In the genomic region with DNA sequence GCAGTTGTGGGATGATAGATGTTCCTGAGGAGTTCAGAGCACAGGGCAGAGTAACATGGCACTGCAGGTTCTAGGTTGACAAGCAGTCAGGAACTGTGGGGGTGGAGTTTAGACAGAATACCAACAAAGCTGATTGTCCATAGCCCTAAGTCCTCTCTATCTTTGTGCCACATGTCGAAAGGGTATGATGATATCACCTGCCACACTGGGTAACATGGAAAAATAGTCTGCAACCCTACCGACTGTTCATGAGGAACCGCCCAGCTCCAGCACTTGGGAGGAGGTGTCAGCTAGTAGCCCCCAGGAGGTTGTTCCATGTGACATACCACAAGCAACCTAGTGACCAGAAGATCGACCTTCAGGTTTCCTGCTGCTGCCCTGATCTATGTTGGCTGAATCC, we compare ENCODE assay signal across 20 mouse cellular contexts. TPM values are rescaled to one million over a fixed set of nuclear protein-coding genes. Genes with fewer than 3 reads are reported as not detected.
"Had no signal": no experiment of that assay in that cellular context is flagged by ENCODE, and none has a peak within 500 bp of the region (broad histone marks: within the 10 kb centered on the region; RNA-seq: fewer than 3 reads in every experiment).

No protein-coding gene starts in this region.

- H3K9me3 ChIP-seq: liver, embryonic 15.5 days; midbrain, embryonic 10.5 days; midbrain, embryonic 13.5 days; neural tube, embryonic 13.5 days; stomach, embryonic 15.5 days had no signal

- H3K4me2 ChIP-seq: liver, embryonic 15.5 days; midbrain, embryonic 13.5 days; neural tube, embryonic 13.5 days; stomach, embryonic 15.5 days had no signal

- H3K27ac ChIP-seq: kidney, postnatal 0 days; left cerebral cortex, adult 2 months; liver, embryonic 15.5 days; midbrain, embryonic 10.5 days; midbrain, embryonic 13.5 days; neural tube, embryonic 13.5 days; stomach, embryonic 15.5 days had no signal

- DNase-seq: kidney, adult 2 months; kidney, postnatal 36 days; layer of hippocampus, postnatal 36 days; lung, adult 2 months; lung, postnatal 14 days; lung, postnatal 4 days; retina, postnatal 1 day; right cerebral cortex, postnatal 25 days; spleen, adult 18-20 months; thymus, postnatal 25 days had no signal

- ATAC-seq: midbrain, embryonic 13.5 days; midbrain, embryonic 16.5 days had no signal

- H3K9ac ChIP-seq: liver, embryonic 15.5 days; midbrain, embryonic 13.5 days; neural tube, embryonic 13.5 days; stomach, embryonic 15.5 days had no signal

- H3K27me3 ChIP-seq: liver, embryonic 15.5 days; midbrain, embryonic 13.5 days; neural tube, embryonic 13.5 days; stomach, embryonic 15.5 days had no signal

- H3K4me3 ChIP-seq: left cerebral cortex, adult 2 months; liver, embryonic 15.5 days; midbrain, embryonic 10.5 days; midbrain, embryonic 13.5 days; myocyte; neural tube, embryonic 13.5 days; stomach, embryonic 15.5 days had no signal

RNA-seq across cellular contexts. Expression of a gene that starts 54.9 kb away (rescaled TPM):
- total RNA-seq: monocyte, adult 5-6 weeks had no signal
